21 mouse cellular contexts compared by ENCODE assay signal in the genomic region with DNA sequence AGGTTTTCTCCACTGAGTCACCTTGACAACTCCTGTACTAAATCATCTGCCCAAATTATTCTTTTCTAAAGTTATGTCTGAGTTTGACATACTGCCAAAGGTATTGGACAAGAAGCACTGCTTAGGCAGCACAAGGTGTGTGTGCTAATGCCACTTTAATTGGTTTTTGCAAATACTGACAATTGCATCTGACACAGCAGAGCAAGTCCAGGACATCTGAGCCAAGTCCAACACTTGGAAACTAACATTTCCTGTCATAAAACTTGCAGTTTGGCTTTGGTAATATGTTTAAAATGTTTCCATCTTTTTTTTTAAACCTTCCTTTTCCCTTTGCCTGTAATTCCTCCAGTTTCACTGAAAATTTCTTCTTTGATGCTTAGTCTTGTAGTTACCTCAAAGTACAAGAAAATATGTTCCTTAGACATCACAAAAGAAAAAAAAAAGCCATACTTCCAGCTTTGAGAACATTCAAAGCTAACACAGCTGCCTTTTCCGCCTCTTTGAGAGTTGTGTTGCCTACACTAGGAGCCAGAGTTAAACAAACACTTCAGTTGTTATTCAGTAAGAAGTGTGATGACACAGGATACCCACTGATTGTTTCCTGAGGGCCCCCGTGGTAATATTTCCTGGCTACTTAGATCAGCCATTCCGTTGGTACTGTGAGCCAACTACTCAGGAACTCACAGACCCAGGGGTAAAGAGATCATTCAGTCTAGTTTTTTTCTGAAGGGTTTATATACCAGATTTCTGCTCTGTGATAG. TPM values are rescaled to one million over a fixed set of nuclear protein-coding genes. Genes with fewer than 3 reads are reported as not detected.
DNase-seq lines count a peak whose midpoint lies in the region; ATAC-seq lines count a peak whose summit lies in the region.
"Had no signal": no experiment of that assay in that cellular context is flagged by ENCODE, and none has a peak within 500 bp of the region (broad histone marks: within the 10 kb centered on the region; RNA-seq: fewer than 3 reads in every experiment).

No protein-coding gene starts in this region.

- no peak overlapping the region for H3K27ac ChIP-seq in limb, embryonic 13.5 days
- H3K27ac ChIP-seq in limb, embryonic 10.5 days = no peak overlapping the region
- no peak overlapping the region for H3K27ac ChIP-seq in midbrain, embryonic 13.5 days
- H3K27ac ChIP-seq: hindbrain, embryonic 15.5 days; left cerebral cortex, adult 2 months; neural tube, embryonic 15.5 days had no signal

- DNase-seq in limb, embryonic 10.5 days (ENCODE audit: low spot score) = no peak
- peak; percentile 22 for DNase-seq in Muller cell, postnatal 12 days (ENCODE audit: inconsistent ontology term)
- peak; percentile 35 for DNase-seq in fibroblast of lung, adult 2 months (ENCODE audit: low read depth)
- peak; percentile 41 for DNase-seq in lung, postnatal 10 days
- no peak for DNase-seq in spleen, postnatal 4 days (ENCODE audit: low spot score in 2 of 2)
- DNase-seq: adrenal gland, adult 8-10 months; cerebellum, postnatal 10 days; heart, adult 11 months; heart, postnatal 36 days; kidney, postnatal 25 days; layer of hippocampus, adult 9-11 months; left cerebral cortex, postnatal 4 days; right cerebral cortex, postnatal 14 days; spleen, adult 18-20 months had no signal

- H3K9ac ChIP-seq in limb, embryonic 13.5 days = no peak overlapping the region
- H3K9ac ChIP-seq in midbrain, embryonic 13.5 days (replicated peaks) = no peak overlapping the region
- H3K9ac ChIP-seq: hindbrain, embryonic 15.5 days; neural tube, embryonic 15.5 days had no signal

- H3K4me2 ChIP-seq in limb, embryonic 13.5 days (replicated peaks) = no peak overlapping the region
- no peak overlapping the region for H3K4me2 ChIP-seq in midbrain, embryonic 13.5 days (replicated peaks)
- H3K4me2 ChIP-seq: hindbrain, embryonic 15.5 days; neural tube, embryonic 15.5 days had no signal

- peaks cover 11% of the 10 kb centered on the region for H3K4me1 ChIP-seq in limb, embryonic 13.5 days
- no peaks in the 10 kb centered on the region for H3K4me1 ChIP-seq in limb, embryonic 10.5 days
- H3K4me1 ChIP-seq in midbrain, embryonic 13.5 days (replicated peaks) = no peaks in the 10 kb centered on the region
- H3K4me1 ChIP-seq: hindbrain, embryonic 15.5 days; neural tube, embryonic 15.5 days had no signal

- H3K4me3 ChIP-seq in limb, embryonic 13.5 days = no peak overlapping the region
- no peak overlapping the region for H3K4me3 ChIP-seq in limb, embryonic 10.5 days
- no peak overlapping the region for H3K4me3 ChIP-seq in midbrain, embryonic 13.5 days (replicated peaks)
- H3K4me3 ChIP-seq: hindbrain, embryonic 15.5 days; left cerebral cortex, adult 2 months; neural tube, embryonic 15.5 days had no signal

- peak; percentile 66; the same call in 1 of the 2 replicates for ATAC-seq in limb, embryonic 13.5 days (ENCODE audit: low FRiP score, low read depth)
- ATAC-seq in midbrain, embryonic 13.5 days = no peak
- ATAC-seq: midbrain, embryonic 16.5 days; Patski had no signal

- 39% methylated on average over 3 of the region's 3 CpGs for WGBS in limb, embryonic 13.5 days
- WGBS in limb, embryonic 10.5 days = 56% methylated on average over 3 of the region's 3 CpGs
- 75% methylated on average over 3 of the region's 3 CpGs for WGBS in midbrain, embryonic 13.5 days

- H3K36me3 ChIP-seq in limb, embryonic 13.5 days = no peaks in the 10 kb centered on the region
- no peaks in the 10 kb centered on the region for H3K36me3 ChIP-seq in limb, embryonic 10.5 days
- H3K36me3 ChIP-seq in midbrain, embryonic 13.5 days = no peaks in the 10 kb centered on the region
- H3K36me3 ChIP-seq: hindbrain, embryonic 15.5 days; neural tube, embryonic 15.5 days had no signal

- no peaks in the 10 kb centered on the region for H3K27me3 ChIP-seq in limb, embryonic 13.5 days
- H3K27me3 ChIP-seq in limb, embryonic 10.5 days (ENCODE audit: low read depth, poor library complexity, severe bottlenecking) = no peaks in the 10 kb centered on the region
- H3K27me3 ChIP-seq in midbrain, embryonic 13.5 days = no peaks in the 10 kb centered on the region
- H3K27me3 ChIP-seq: hindbrain, embryonic 15.5 days; neural tube, embryonic 15.5 days; Patski had no signal

- no peaks in the 10 kb centered on the region for H3K9me3 ChIP-seq in limb, embryonic 13.5 days
- H3K9me3 ChIP-seq in limb, embryonic 10.5 days (replicated peaks) = no peaks in the 10 kb centered on the region
- no peaks in the 10 kb centered on the region for H3K9me3 ChIP-seq in midbrain, embryonic 13.5 days
- H3K9me3 ChIP-seq: hindbrain, embryonic 15.5 days; neural tube, embryonic 15.5 days had no signal

RNA-seq across cellular contexts. Expression of a gene that starts 47.6 kb away (rescaled TPM):
- 93.0 and 95.0 TPM in 2 replicates for polyA plus RNA-seq in limb, embryonic 13.5 days (2015; fragmentation: Nextera tagmentation; extraction: Ambion mirVana)
- polyA plus RNA-seq in limb, embryonic 10.5 days (2016; fragmentation: Nextera tagmentation; extraction: Ambion mirVana) = 116 and 117 TPM in 2 replicates
- 91.7 and 96.5 TPM in 2 replicates for polyA plus RNA-seq in midbrain, embryonic 13.5 days (2015; fragmentation: Nextera tagmentation; extraction: Ambion mirVana)

RNA-seq across cellular contexts. Expression of a gene that starts 50.2 kb away (rescaled TPM):
- polyA plus RNA-seq in limb, embryonic 13.5 days (2015; fragmentation: Nextera tagmentation; extraction: Ambion mirVana) = 29.6 and 31.0 TPM in 2 replicates
- polyA plus RNA-seq in limb, embryonic 10.5 days (2016; fragmentation: Nextera tagmentation; extraction: Ambion mirVana) = 28.9 and 31.0 TPM in 2 replicates
- 34.1 and 36.1 TPM in 2 replicates for polyA plus RNA-seq in midbrain, embryonic 13.5 days (2015; fragmentation: Nextera tagmentation; extraction: Ambion mirVana)

Comparison
In these comparisons a context has a peak if more than half of its experiments do, and no peak if none do; other contexts are left out.
1. DNase-seq: peak in Muller cell, postnatal 12 days (single experiment), fibroblast of lung, adult 2 months (single experiment) and lung, postnatal 10 days (single experiment); none in limb, embryonic 10.5 days (single experiment) and spleen, postnatal 4 days (0 of 2).